Mouse (Mus musculus): ENCODE measurements at regions not wholly inside any gene's neighbourhood (a gene's known extent, or its start where the extent isn't known, plus 50 kb on each side); places are given as distances from the start of the nearest gene placed in this dataset.
"Not testable (repeated sequence)": the region's sequence is repeated elsewhere in the genome, so short reads cannot be mapped to it uniquely, and the experiment has no call there.

GRCm38 (mm10) chr2:116444163-116444562 is 378.5 kb upstream of the Meis2 start:
- CTCF ChIA-PET = no interaction called here

GRCm38 (mm10) chr2:116440252-116440651 is 374.6 kb upstream of the Meis2 start:
- ChIA-PET POLR2A (no interaction called here), CTCF (no interaction called here)

More at GRCm38 (mm10) chr2:116444163-116444562, 378.5 kb upstream of the Meis2 start:
- POLR2A ChIA-PET = no interaction called here

- ChIA-PET POLR2A (no interaction called here), CTCF (no interaction called here)
Observed at GRCm38 (mm10) chr2:116433481-116433880, 367.8 kb upstream of the Meis2 start.

- ChIA-PET POLR2A (no interaction called here), CTCF (no interaction called here)
Observed at GRCm38 (mm10) chr2:116424131-116424530, 358.5 kb upstream of the Meis2 start.

DNA sequence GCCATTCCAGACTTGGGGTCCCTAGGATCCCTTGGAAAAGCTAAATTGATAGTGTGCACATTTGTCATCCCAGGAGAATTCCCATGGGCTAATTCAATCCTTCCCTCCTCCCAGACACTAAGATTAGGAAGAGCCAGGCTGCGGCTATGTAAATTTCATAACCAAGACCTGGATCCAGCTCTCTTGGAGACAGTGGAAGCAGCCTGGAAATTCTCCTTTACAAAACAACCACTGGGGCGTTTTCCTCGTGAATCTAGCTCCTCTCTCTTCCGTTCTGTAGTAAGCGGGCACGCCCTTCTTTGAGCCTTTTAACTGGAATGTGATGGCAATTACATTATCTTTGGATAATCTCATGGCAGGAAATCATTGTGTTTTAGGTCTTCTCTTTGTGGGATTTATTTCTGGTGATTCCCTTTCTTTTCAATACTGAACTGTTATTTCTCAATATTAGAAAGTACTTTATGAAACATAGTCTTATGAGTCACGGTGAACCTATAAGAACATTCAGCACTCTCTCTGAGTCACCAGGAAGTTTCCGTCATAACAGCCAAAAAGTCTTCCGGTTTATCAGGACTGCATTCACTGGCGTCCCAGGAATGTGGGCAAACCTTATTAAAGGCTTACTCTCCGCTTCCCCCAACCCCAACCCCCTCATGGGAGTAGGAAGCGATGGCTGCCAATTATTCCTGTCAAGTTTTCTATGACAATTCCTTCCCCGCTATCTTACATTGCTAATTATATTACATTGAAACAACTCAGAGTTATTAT is 352.0 kb upstream of the Meis2 start:
- ChIA-PET POLR2A (interaction anchor here in 1 of 4 experiments (0.6 kb wide), 2 partner anchors 45 to 414 kb away, joined by 3 read pairs; no protein-coding TSS in a partner anchor), CTCF (no interaction called here)

DNA sequence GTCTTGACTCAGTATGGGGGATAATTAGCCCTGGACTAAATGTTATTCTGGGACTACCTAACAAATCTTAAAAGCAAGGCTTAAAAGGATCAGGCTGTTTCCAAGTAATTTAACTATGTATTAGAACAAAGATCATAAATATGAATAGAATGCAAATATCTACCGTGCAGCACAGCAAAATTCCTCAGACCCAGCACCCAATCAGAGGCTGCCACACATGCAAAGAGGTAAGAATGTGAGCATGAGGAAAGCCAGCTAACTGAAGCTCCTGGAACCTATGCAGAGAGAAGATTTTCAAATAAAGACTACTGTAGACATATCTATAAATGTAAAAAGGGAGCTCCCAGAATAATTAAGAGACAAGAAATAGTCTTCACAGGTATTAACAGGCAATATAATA is 350.1 kb upstream of the Meis2 start:
- CTCF ChIA-PET = no interaction called here

GRCm38 (mm10) chr2:116402113-116402512 is 336.5 kb upstream of the Meis2 start:
- ChIA-PET POLR2A (no interaction called here), CTCF (no interaction called here)

More for the DNA sequence above, 350.1 kb upstream of the Meis2 start:
- POLR2A ChIA-PET = interaction anchor here in 1 of 4 experiments (0.6 kb wide), 1 partner anchor 39 kb away, joined by 5 read pairs; no protein-coding TSS in a partner anchor

DNA sequence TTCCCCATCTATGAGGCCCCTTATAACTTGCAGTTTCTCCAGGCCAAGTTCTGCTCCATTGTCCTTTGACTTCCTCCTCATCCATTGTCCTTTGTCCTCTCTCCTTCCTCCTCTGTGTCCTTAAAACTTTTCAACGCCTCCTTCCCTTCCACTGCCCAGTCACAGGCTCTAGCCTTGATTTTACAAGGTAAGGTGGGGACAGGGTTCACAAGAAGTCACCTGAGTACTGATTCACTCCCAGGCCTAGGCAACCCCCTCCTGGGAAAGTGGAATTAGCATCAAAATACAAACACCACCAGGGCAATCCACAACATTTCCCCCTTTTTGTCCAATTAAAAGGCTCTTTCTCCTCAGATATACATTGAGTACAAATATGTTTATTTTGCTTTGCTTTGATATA is 334.3 kb upstream of the Meis2 start:
- ChIA-PET POLR2A (interaction anchor here in 1 of 4 experiments (1.2 kb wide), 1 partner anchor 12 kb away, joined by 3 read pairs; no protein-coding TSS in a partner anchor), CTCF (no interaction called here)

DNA sequence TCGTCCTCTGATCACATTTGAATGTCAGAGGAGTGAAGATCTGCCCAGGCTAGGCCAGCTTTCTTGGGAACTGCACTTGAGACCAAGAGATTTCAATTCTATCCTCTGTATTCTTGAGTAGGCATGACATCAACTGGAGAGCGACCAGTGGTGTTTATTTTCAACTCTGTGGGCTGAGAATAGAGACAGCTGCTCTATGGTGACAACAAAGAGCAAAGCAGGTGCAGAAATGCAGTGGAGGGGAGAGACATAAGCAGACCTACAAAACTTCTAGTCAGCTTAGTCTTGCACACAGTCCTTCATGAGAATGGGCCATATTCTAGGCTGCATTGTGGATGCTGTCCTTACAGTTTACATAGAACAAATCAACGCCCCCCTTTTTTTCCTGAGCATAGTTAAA is 303.2 kb upstream of the Meis2 start:
- ChIA-PET POLR2A (no interaction called here), CTCF (no interaction called here)

- POLR2A ChIA-PET = no interaction called here
- CTCF ChIA-PET = interaction anchor here in 1 of 4 experiments (1.0 kb wide), 1 partner anchor 9 kb away, joined by 4 read pairs; no protein-coding TSS in a partner anchor
Observed at GRCm38 (mm10) chr2:116364136-116364535, 298.5 kb upstream of the Meis2 start.

GRCm38 (mm10) chr2:116358145-116358544 is 292.5 kb upstream of the Meis2 start:
- POLR2A ChIA-PET = interaction anchor here in 1 of 4 experiments (0.6 kb wide), 1 partner anchor 486 kb away, joined by 3 read pairs; no protein-coding TSS in a partner anchor
- CTCF ChIA-PET = no interaction called here

DNA sequence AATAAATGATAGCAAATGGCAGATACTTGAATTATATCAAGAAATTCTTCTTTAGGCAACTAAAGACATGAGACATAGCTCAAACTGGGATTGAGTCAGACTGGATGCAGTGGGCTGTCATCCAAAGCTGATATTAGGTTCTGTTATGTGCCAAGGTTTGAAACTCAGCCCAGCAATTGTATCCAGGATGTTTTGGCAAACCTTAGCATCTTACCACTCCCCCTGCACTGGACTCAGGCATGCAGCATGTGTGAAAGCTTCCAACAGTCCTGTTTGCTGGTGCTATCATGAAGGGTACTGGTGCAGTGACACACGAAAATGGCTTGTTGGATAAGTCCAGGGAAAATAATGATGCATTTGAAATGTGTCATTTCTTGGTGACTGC is 282.9 kb upstream of the Meis2 start:
- POLR2A ChIA-PET = no interaction called here
- CTCF ChIA-PET = no interaction called here

GRCm38 (mm10) chr2:116347827-116348529 is 282.3 kb upstream of the Meis2 start:
- CTCF ChIA-PET = no interaction called here
- POLR2A ChIA-PET = no interaction called here

GRCm38 (mm10) chr2:116331801-116332200 is 266.2 kb upstream of the Meis2 start:
- POLR2A ChIA-PET = no interaction called here
- CTCF ChIA-PET = no interaction called here

GRCm38 (mm10) chr2:116322039-116322770 is 256.6 kb upstream of the Meis2 start:
- ChIA-PET CTCF (interaction anchor here in 1 of 4 experiments (0.6 kb wide), 1 partner anchor 500 kb away, joined by 4 read pairs; no protein-coding TSS in a partner anchor), POLR2A (interaction anchor here in 1 of 4 experiments (0.6 kb wide), 1 partner anchor 1857 kb away, joined by 6 read pairs; no protein-coding TSS in a partner anchor)

- CTCF ChIA-PET = no interaction called here
- POLR2A ChIA-PET = interaction anchor here in 1 of 4 experiments (0.7 kb wide), 1 partner anchor 78 kb away, joined by 6 read pairs; no protein-coding TSS in a partner anchor
Observed at GRCm38 (mm10) chr2:116299551-116299950, 233.9 kb upstream of the Meis2 start.

GRCm38 (mm10) chr2:116289886-116290285 is 224.2 kb upstream of the Meis2 start:
- ChIA-PET CTCF (no interaction called here), POLR2A (no interaction called here)

- CTCF ChIA-PET, POLR2A ChIA-PET: not testable (repeated sequence)
Observed at GRCm38 (mm10) chr2:116243191-116243590, 177.6 kb upstream of the Meis2 start.

DNA sequence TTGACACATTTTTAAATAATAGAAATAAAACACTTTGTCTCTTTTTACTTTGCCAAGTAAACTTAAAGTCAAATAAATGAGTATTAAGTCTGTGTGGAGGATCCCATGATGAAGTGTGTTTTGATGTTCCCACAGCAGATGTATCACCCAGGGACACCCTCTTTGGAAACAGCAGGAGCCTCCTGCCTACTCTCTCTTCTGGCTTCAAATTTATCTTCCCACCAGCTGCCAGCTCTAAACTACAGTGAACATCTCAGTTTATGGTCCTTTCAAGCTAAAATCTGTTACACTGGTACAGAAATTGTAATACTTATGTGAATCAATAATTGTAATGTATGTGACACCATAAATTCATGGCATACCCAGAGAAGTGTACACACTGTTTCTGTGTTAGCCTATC is 171.1 kb upstream of the Meis2 start:
- CTCF ChIA-PET = no interaction called here
- POLR2A ChIA-PET = no interaction called here

DNA sequence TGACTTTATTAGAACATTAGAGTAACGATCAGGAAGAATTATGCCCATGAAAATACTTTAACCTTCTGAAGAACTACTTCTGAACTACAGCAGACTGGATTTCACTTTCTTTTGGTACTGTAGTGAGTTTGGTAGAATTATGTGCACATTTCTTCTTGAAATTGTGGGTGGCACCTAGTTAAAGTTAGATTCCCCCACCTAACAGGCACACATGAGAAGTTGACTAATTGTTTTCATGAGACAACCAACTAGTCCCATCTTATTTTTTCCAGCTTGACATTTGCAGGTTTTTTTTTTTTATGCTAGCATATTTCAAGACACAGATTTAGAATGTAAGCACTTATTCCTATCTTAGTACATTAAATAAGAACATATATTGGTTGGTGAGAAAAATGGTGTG is 167.2 kb upstream of the Meis2 start:
- ChIA-PET POLR2A (interaction anchor here in 1 of 4 experiments (0.6 kb wide), 1 partner anchor 1379 kb away, joined by 3 read pairs; no protein-coding TSS in a partner anchor), CTCF (no interaction called here)

Measured in embryonic stem cell, embryonic (primary cell).